Mouse (Mus musculus) neural tube, embryonic 11.5 days (tissue): ENCODE data around the gene Tuba1c. TPM values are rescaled to one million over a fixed set of nuclear protein-coding genes. Genes with fewer than 3 reads are reported as not detected.

Experiments used
- ATAC-seq: fragments of 200-750 bp; cut with Nextera tagmentation; 2 replicates; pipeline ENCODE4 v1.8.0; 2017; ENCODE audit warnings: moderate number of reproducible peaks, mild to moderate bottlenecking, moderate TSS enrichment, moderate library complexity; ENCODE audit not compliant: insufficient read depth, low FRiP score, low TSS enrichment
- DNase-seq: peaks from one replicate; pipeline ENCODE4 v3.0.0-alpha.2; 2015; ENCODE audit warnings: low spot score
- H3K27ac ChIP-seq: fragments of 300-500 bp; sonication (generic); 2 replicates; pipeline ENCODE4 v1.5.1; 2014; ENCODE audit warnings: low read depth, mild to moderate bottlenecking, low read length
- H3K27me3 ChIP-seq: fragments of 300-500 bp; sonication (generic); 2 replicates; pipeline ENCODE4 v1.6.1; 2014; ENCODE audit warnings: mild to moderate bottlenecking, low read length, mixed read lengths; ENCODE audit not compliant: control insufficient read depth, insufficient read depth
- H3K36me3 ChIP-seq: fragments of 300-500 bp; sonication (generic); 2 replicates; pipeline ENCODE4 v1.6.1; 2014; ENCODE audit warnings: mild to moderate bottlenecking, low read length, moderate library complexity, mixed read lengths; ENCODE audit not compliant: control insufficient read depth, insufficient read depth
- H3K4me1 ChIP-seq: fragments of 300-500 bp; sonication (generic); 2 replicates; pipeline ENCODE4 v1.6.1; 2014; ENCODE audit warnings: low read length, mixed read lengths; ENCODE audit not compliant: control insufficient read depth, insufficient read depth
- H3K4me2 ChIP-seq: fragments of 300-500 bp; sonication (generic); 2 replicates; pipeline ENCODE4 v1.6.1; 2014; ENCODE audit warnings: low read depth, mild to moderate bottlenecking, moderate library complexity
- H3K4me3 ChIP-seq: fragments of 300-500 bp; sonication (generic); 2 replicates; pipeline ENCODE4 v1.5.1; 2014; ENCODE audit warnings: low read depth, low read length
- H3K9ac ChIP-seq: fragments of 300-500 bp; sonication (generic); 2 replicates; pipeline ENCODE4 v1.6.1; 2014; ENCODE audit warnings: mild to moderate bottlenecking, low read length
- H3K9me3 ChIP-seq: fragments of 300-500 bp; sonication (generic); 2 replicates; pipeline ENCODE4 v1.6.1; 2016; ENCODE audit warnings: low read length; ENCODE audit not compliant: control insufficient read depth
- WGBS: fragments of 180-500 bp; shearing (Covaris S2); extraction: QIAGEN DNeasy Blood & Tissue Kit; methylation state at CpG from one replicate; pipeline ENCODE4 v1.1.7; 2014; 5-methylcytosine and 5-hydroxymethylcytosine counted together
- polyA plus RNA-seq: library from polyadenylated mRNA; unstranded; fragments of >200 nt; fragmentation: Nextera tagmentation; extraction: Ambion mirVana; gene quantifications from 2 replicates; pipeline ENCODE4 v1.2.1, GENCODE M21; 2014

Gene Tuba1c
- polyA plus RNA-seq, 1 experiment from 2014 or later: 109 TPM

DNA sequence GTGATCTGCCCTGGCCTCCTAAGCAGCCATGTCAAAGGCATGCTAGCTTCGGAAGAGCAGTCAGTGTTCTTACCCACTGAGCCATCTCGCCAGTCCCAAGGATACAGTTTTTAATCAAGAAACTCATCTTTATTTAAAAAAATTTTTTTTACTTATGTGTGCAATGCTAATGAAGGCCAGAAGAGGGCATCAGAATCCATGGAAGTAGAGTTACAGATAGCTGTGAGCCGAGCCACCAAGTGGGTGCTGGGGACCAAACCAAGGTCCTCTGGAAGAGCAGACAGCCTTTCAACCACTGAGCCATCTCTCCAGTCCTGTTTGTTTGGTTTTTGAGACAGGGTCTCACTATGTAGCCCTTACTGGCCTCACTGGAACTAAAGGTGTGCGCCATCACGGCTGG is 26.1 kb upstream of the Tuba1c start:
- ATAC-seq (no peak), DNase-seq (no peak)
- Histone ChIP-seq H3K9me3 (no peaks in the 10 kb centered on the region), H3K36me3 (no peaks in the 10 kb centered on the region), H3K27ac (no peak overlapping the region), H3K27me3 (no peaks in the 10 kb centered on the region), H3K4me1 (0 out of 2 replicates have a peak, but pooled peaks cover 2% of the 10 kb centered on the region), H3K4me3 (no peak overlapping the region), H3K9ac (no peak overlapping the region), H3K4me2 (no peak overlapping the region)
- WGBS: 93% methylated on average over 5 of the region's 5 CpGs

DNA sequence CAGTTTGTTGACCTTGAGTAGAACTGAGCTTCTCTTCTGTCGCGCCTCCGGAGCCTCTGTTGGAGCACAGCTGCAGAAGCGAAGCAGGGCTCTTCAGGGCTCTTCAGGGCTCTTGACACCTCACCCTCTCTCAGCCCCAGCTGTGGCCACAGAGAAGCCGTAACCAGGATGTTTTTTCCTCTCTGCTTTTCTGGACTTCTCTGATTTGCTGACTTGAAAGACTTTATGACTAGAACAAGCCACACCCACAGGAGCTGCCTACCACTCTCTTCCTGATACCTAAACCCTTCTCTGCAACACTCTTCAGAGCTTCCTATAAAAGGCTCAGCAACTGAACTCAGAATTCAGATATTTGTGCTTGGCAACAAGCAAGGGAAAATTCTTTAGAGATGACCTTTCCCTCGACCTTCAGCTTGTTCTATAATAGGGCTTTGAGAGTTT is 20.9 kb upstream of the Tuba1c start:
- Histone ChIP-seq H3K27me3 (no peaks in the 10 kb centered on the region), H3K4me2 (no peak overlapping the region), H3K4me3 (no peak overlapping the region), H3K9me3 (no peaks in the 10 kb centered on the region), H3K27ac (no peak overlapping the region), H3K9ac (no peak overlapping the region), H3K36me3 (no peaks in the 10 kb centered on the region), H3K4me1 (no peaks in the 10 kb centered on the region)
- WGBS: 64% methylated on average over 6 of the region's 6 CpGs
- DNase-seq (no peak), ATAC-seq (no peak)

DNA sequence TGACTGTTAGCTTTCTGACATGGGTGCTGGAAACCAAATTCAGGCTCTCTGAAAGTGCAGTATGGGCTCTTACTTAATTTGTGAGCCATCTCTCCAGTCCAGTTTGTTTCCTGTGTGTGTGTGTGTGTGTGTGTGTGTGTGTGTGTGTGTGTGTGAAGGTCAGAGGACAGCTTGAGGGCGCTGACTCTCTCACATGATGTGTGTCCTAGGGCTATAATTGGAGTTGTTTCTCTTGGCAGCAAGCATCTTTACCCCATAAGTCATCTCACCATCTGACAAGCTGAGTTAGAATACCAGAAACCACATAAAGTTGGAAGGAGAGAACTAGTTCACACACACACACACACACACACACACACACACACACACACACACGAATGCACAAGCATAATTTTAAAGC is 18.8 kb upstream of the Tuba1c start:
- Histone ChIP-seq H3K36me3 (no peaks in the 10 kb centered on the region), H3K4me2 (no peak overlapping the region), H3K27me3 (no peaks in the 10 kb centered on the region), H3K4me1 (no peaks in the 10 kb centered on the region), H3K4me3 (no peak overlapping the region), H3K27ac (no peak overlapping the region), H3K9ac (no peak overlapping the region), H3K9me3 (no peaks in the 10 kb centered on the region)
- DNase-seq: no peak
- no peak for ATAC-seq
- 86% methylated on average over 2 of the region's 2 CpGs for WGBS

DNA sequence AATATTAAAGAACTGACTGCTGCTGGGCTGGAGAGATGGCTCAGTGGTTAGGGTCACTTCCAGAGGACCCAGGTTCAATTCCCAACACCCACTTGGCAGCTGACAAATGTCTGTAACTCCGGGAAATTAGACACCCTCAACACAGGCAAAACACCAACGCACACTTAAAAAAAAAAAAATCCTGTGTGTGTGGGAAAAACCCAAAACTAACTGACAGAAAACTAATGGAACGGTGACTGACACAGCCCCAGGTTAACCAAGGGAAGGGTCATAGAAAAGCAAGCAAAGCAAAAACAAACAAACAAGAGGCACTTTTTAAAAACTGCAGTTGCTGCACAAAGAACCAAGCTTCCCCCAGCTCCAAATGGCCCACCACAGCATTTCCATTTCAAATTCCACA is 17.7 kb upstream of the Tuba1c start:
- no peaks in the 10 kb centered on the region for H3K4me1 ChIP-seq
- no peaks in the 10 kb centered on the region for H3K9me3 ChIP-seq
- 82% methylated on average over 3 of the region's 3 CpGs for WGBS
- no peak overlapping the region for H3K4me3 ChIP-seq
- no peaks in the 10 kb centered on the region for H3K27me3 ChIP-seq
- ATAC-seq (no peak), DNase-seq (peak; percentile 0)
- no peaks in the 10 kb centered on the region for H3K36me3 ChIP-seq
- no peak overlapping the region for H3K27ac ChIP-seq
- H3K4me2 ChIP-seq: no peak overlapping the region
- H3K9ac ChIP-seq: no peak overlapping the region

DNA sequence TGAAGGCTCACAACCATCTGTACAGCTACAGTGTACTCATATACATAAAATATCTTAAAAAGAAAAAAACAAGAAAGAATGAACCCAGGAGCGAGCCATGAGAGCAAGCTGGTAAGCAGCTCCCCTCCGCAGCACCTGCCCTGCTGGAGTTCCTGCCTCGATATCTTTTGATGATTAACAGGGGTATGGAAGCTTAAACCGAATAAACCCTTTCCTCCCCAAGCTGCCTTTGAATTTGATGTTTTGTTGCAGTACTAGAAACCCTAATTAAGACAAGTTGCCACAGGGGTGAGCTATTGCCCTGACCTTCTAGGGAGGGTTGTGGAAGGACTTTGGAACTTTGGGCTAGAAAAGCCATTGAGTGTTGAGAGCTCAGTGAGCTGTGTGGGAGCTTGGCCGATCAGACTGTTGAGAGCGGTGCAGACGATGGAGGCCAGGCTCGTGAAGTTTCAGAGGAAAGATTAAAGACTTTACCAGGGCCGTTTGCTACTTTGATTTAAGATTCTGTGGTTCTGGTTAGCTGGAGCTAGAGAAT is 15.1 kb upstream of the Tuba1c start:
- Histone ChIP-seq H3K9me3 (no peaks in the 10 kb centered on the region), H3K4me3 (no peak overlapping the region)
- ATAC-seq: no peak

DNA sequence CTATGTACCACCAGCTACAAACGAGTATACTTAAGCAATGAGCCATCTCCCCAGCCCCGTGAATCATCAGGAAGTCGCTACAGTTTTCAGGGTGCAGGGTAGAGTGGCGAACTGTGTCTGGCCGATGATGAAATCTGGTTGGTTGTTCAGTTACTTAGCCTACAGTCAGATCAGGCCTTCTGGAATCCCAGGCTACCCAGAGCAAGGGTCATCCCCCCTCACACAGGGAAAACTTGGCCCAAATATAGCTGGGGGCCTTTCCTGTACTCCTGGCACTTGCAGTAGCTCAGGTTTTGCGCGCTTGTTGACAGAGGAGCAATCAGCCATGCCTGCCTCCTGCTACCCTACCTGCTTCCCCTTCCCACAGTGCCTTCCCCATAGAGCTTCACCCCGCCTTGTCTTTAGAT is 12.3 kb upstream of the Tuba1c start:
- no peaks in the 10 kb centered on the region for H3K4me1 ChIP-seq
- ATAC-seq (no peak), DNase-seq (no peak)
- H3K27ac ChIP-seq: no peak overlapping the region
- H3K9ac ChIP-seq: no peak overlapping the region
- H3K9me3 ChIP-seq: no peaks in the 10 kb centered on the region; the same call in 1 of the 2 replicates
- 86% methylated on average over 8 of the region's 8 CpGs for WGBS
- H3K36me3 ChIP-seq: no peaks in the 10 kb centered on the region
- H3K27me3 ChIP-seq: no peaks in the 10 kb centered on the region
- no peak overlapping the region for H3K4me2 ChIP-seq
- H3K4me3 ChIP-seq: no peak overlapping the region

More for the DNA sequence above, 15.1 kb upstream of the Tuba1c start:
- no peak overlapping the region for H3K27ac ChIP-seq
- H3K36me3 ChIP-seq: no peaks in the 10 kb centered on the region
- no peaks in the 10 kb centered on the region for H3K4me1 ChIP-seq
- no peaks in the 10 kb centered on the region for H3K27me3 ChIP-seq
- DNase-seq: no peak
- no peak overlapping the region for H3K9ac ChIP-seq
- WGBS: 66% methylated on average over 9 of the region's 9 CpGs
- H3K4me2 ChIP-seq: no peak overlapping the region

DNA sequence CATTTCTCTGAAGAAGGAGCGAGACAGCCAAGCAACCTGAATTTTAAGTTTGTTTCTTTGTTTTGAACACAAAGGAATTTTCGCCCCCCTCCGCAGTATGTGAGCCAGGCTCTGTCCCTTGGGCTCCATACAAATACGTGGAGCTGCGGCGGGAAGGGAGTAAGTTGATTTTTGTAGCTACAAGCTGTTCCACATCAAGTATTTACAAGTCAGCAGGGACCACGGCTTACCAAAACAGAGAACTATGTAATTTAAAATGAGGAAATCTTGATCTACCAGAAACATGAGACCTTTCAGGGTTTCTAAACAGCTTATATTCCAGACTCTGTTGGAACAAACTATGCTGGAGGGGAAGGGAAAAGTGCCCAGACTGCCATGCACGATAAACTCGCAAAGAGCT is 11.7 kb upstream of the Tuba1c start:
- Histone ChIP-seq H3K27ac (no peak overlapping the region), H3K9me3 (no peaks in the 10 kb centered on the region; the same call in 1 of the 2 replicates), H3K4me1 (no peaks in the 10 kb centered on the region), H3K27me3 (no peaks in the 10 kb centered on the region), H3K4me2 (no peak overlapping the region), H3K9ac (no peak overlapping the region), H3K36me3 (no peaks in the 10 kb centered on the region), H3K4me3 (no peak overlapping the region)
- DNase-seq: no peak
- no peak for ATAC-seq
- 69% methylated on average over 9 of the region's 9 CpGs for WGBS

- Histone ChIP-seq H3K9me3 (no peaks in the 10 kb centered on the region; the same call in 1 of the 2 replicates), H3K36me3 (no peaks in the 10 kb centered on the region), H3K4me2 (no peak overlapping the region), H3K27me3 (no peaks in the 10 kb centered on the region), H3K9ac (no peak overlapping the region), H3K4me3 (no peak overlapping the region), H3K27ac (no peak overlapping the region), H3K4me1 (no peaks in the 10 kb centered on the region)
- no peak for DNase-seq
- ATAC-seq: no peak
- 82% methylated on average over 4 of the region's 4 CpGs for WGBS
Measured at GRCm38 (mm10) chr15:99018630-99019029, 11.1 kb upstream of the Tuba1c start.

- WGBS: 56% methylated on average over 8 of the region's 8 CpGs
- Histone ChIP-seq H3K4me2 (no peak overlapping the region), H3K9ac (no peak overlapping the region)
Measured at GRCm38 (mm10) chr15:99019436-99019835, 10.3 kb upstream of the Tuba1c start.

More at GRCm38 (mm10) chr15:99019436-99019835, 10.3 kb upstream of the Tuba1c start:
- no peak for ATAC-seq
- Histone ChIP-seq H3K36me3 (no peaks in the 10 kb centered on the region), H3K4me1 (no peaks in the 10 kb centered on the region), H3K4me3 (no peak overlapping the region), H3K9me3 (no peaks in the 10 kb centered on the region; the same call in 1 of the 2 replicates), H3K27me3 (no peaks in the 10 kb centered on the region), H3K27ac (no peak overlapping the region)
- DNase-seq: no peak
